Mouse (Mus musculus): ENCODE data around the gene C530008M17Rik. TPM values are rescaled to one million over a fixed set of nuclear protein-coding genes. Genes with fewer than 3 reads are reported as not detected.

The C530008M17Rik gene
- total and polyA plus RNA-seq, 3 experiments = 0.04 to 0.44 TPM; not detected in 1

DNA sequence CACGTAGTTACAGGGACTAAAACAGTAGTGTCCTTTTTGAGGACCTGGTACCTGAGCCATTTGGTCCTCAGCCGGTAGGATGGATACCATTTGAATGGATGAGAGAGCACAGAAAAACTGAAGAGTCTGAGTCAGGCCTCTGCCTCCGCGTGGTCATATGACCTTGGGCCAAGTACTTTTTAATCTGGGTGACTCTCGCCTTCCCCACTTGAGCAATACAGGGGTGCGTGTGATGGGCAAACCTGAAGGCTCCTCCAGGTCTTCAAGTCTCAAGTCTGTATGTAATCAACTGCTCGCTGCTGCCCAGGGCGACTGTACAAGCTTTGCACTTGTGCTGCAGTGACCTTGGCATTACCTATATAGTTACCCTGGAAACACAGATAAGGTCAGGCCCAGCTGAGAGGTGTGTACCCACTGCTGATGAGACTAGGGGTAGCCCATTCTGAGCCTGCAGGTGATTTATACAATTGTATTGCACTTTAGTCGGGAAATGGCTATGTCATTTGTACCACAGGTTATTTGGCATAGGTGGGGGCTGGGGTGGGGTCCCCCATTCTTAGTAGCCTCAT is 187.6 kb downstream of the C530008M17Rik start:
- Histone ChIP-seq H3K4me1 (ENCODE audit: control insufficient read depth in 1 of 2, insufficient read depth in 2 of 2) (peaks cover 5 to 8% of the 10 kb centered on the region in 2 experiments), H3K9me3 (replicated peaks; ENCODE audit: low read length) (no peaks in the 10 kb centered on the region), H3K79me2 (replicated peaks; ENCODE audit: control insufficient read depth, extremely low read depth, insufficient read depth, poor library complexity, severe bottlenecking) (no peaks in the 10 kb centered on the region), H3K4me2 (ENCODE audit: insufficient read depth, low read depth, poor library complexity, severe bottlenecking) (no peak overlapping the region), H3K9ac (ENCODE audit: insufficient read depth, low read depth) (no peak overlapping the region), H3K27me3 (replicated peaks) (no peaks in the 10 kb centered on the region), H3K4me3 (replicated peaks in 1 of 3; ENCODE audit: low read depth in 2 of 3, low read length in 2 of 3, poor library complexity in 1 of 3) (no peak overlapping the region), H3K36me3 (replicated peaks in 1 of 2; ENCODE audit: control insufficient read depth in 1 of 2, insufficient read depth in 1 of 2, low read length in 1 of 2) (no peaks in the 10 kb centered on the region), H3K27ac (ENCODE audit: insufficient read depth, low read depth) (no peak overlapping the region)
- dilution Hi-C loops (cut with MboI; ENCODE audit: extremely low pct_ligation_motif_present, extremely low pct_unique_long_range_greater_than_20kb, low sequenced_read_pairs) (no loop called here), in situ Hi-C loops (cut with MboI; ENCODE audit: low pct_ligation_motif_present, low pct_unique_long_range_greater_than_20kb, low sequenced_read_pairs) (loop anchor here (25.0 kb wide), 1 partner anchor 257 kb away; the partner anchor contains the start of gene Cep135)
- TF ChIP-seq GABPA (IDR thresholded peaks at IDR 0.05; ENCODE audit: insufficient replicate concordance, low read depth, low read length) (no peak), ELF1 (IDR thresholded peaks at IDR 0.05; ENCODE audit: low read depth, low read length) (no peak), ETS1 (conservative IDR thresholded peaks at IDR 0.05; ENCODE audit: low read depth, low read length) (no peak), CTCF (conservative IDR thresholded peaks at IDR 0.05 in 1 of 2, IDR thresholded peaks at IDR 0.05 in 1 of 2; ENCODE audit: low read depth in 2 of 2, low read length in 2 of 2) (no peak), ZNF384 (IDR thresholded peaks at IDR 0.05; ENCODE audit: low read depth, low read length) (no peak), SMC3 (IDR thresholded peaks at IDR 0.05; ENCODE audit: low read depth, low read length) (no peak), POLR2A (IDR thresholded peaks at IDR 0.05; ENCODE audit: low read depth, low read length) (no peak), ZKSCAN1 (IDR thresholded peaks at IDR 0.05; ENCODE audit: borderline replicate concordance, low read depth, low read length) (no peak), IRF4 (IDR thresholded peaks at IDR 0.05; ENCODE audit: low read depth, low read length) (no peak)
- DNase-seq (ENCODE audit: extremely low read depth) = no peak

DNA sequence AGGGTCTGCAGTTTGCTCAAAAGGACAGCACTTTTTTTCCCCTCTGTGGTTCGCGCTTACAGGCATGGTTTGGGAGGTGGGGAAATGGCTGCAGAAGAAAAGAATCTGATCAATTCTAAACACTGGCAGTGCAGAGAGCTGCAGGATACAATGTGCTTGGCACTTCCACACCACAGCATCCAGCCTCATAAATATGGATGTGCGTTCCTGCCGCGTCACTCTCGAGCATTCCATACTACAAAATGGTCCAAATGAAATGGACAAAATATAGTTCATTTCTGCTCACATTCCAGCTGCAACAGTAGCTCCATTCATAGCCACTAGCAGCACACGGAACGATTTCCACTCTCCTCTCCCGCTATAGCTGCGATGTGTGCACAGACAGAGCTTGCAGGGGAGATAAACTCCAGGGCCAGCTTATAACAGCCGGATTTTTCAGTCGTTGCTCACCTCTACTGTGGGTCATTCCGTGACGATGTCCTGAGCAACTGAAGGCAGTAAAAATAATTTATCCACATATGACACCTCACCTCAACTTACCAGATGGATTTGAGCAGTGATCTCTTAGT is 188.4 kb downstream of the C530008M17Rik start:
- DNase-seq (ENCODE audit: extremely low read depth) = no peak
- H3K27me3 ChIP-seq (replicated peaks) = no peaks in the 10 kb centered on the region
- H3K9me3 ChIP-seq (replicated peaks; ENCODE audit: low read length) = no peaks in the 10 kb centered on the region
- H3K4me1 ChIP-seq (ENCODE audit: control insufficient read depth in 1 of 2, insufficient read depth in 2 of 2) = peaks cover 5 to 8% of the 10 kb centered on the region in 2 experiments
- no peak for TF ChIP-seq MAX (IDR thresholded peaks at IDR 0.05; ENCODE audit: low read length)
- TF ChIP-seq HCFC1 (IDR thresholded peaks at IDR 0.05; ENCODE audit: low read depth, low read length) = no peak
- no peak for TF ChIP-seq ELF1 (IDR thresholded peaks at IDR 0.05; ENCODE audit: low read depth, low read length)
- TF ChIP-seq USF2 (conservative IDR thresholded peaks at IDR 0.05; ENCODE audit: low read depth, low read length) = no peak
- TF ChIP-seq RCOR1 (conservative IDR thresholded peaks at IDR 0.05; ENCODE audit: low read depth, low read length) = no peak
- no peak for TF ChIP-seq ZKSCAN1 (IDR thresholded peaks at IDR 0.05; ENCODE audit: borderline replicate concordance, low read depth, low read length)
- TF ChIP-seq MAFK (IDR thresholded peaks at IDR 0.05; ENCODE audit: insufficient replicate concordance, low read length) = no peak
- TF ChIP-seq KAT2A (IDR thresholded peaks at IDR 0.05; ENCODE audit: insufficient replicate concordance, low read length) = no peak
- TF ChIP-seq RAD21 (IDR thresholded peaks at IDR 0.05; ENCODE audit: low read depth, low read length) = no peak
- no peak for TF ChIP-seq NELFE (IDR thresholded peaks at IDR 0.05; ENCODE audit: low read depth, low read length)
- TF ChIP-seq MAZ (IDR thresholded peaks at IDR 0.05; ENCODE audit: low read depth, low read length) = no peak
- no peak for TF ChIP-seq MYC (IDR thresholded peaks at IDR 0.05; ENCODE audit: low read depth, low read length)
- no peak for TF ChIP-seq USF1 (IDR thresholded peaks at IDR 0.05; ENCODE audit: low read depth, low read length)
- no peak for TF ChIP-seq ZMIZ1 (IDR thresholded peaks at IDR 0.05; ENCODE audit: low read depth, low read length)
- no peak for TF ChIP-seq BHLHE40 (IDR thresholded peaks at IDR 0.05; ENCODE audit: low read depth, low read length)
- no peak for TF ChIP-seq CHD1 (IDR thresholded peaks at IDR 0.05; ENCODE audit: low read depth, low read length)
- TF ChIP-seq TCF12 (IDR thresholded peaks at IDR 0.05; ENCODE audit: low read depth, low read length) = no peak
- no peak for TF ChIP-seq UBTF (IDR thresholded peaks at IDR 0.05; ENCODE audit: low read depth, low read length)
- no peaks in the 10 kb centered on the region for H3K36me3 ChIP-seq (replicated peaks in 1 of 2; ENCODE audit: control insufficient read depth in 1 of 2, insufficient read depth in 1 of 2, low read length in 1 of 2)
- H3K4me3 ChIP-seq (replicated peaks in 1 of 3; ENCODE audit: low read depth in 2 of 3, low read length in 2 of 3, poor library complexity in 1 of 3) = no peak overlapping the region
- dilution Hi-C loops (cut with MboI; ENCODE audit: extremely low pct_ligation_motif_present, extremely low pct_unique_long_range_greater_than_20kb, low sequenced_read_pairs) = no loop called here
- no peak overlapping the region for H3K27ac ChIP-seq (ENCODE audit: insufficient read depth, low read depth)
- H3K4me2 ChIP-seq (ENCODE audit: insufficient read depth, low read depth, poor library complexity, severe bottlenecking) = no peak overlapping the region
- no peaks in the 10 kb centered on the region for H3K79me2 ChIP-seq (replicated peaks; ENCODE audit: control insufficient read depth, extremely low read depth, insufficient read depth, poor library complexity, severe bottlenecking)
- in situ Hi-C loops (cut with MboI; ENCODE audit: low pct_ligation_motif_present, low pct_unique_long_range_greater_than_20kb, low sequenced_read_pairs) = loop anchor here (25.0 kb wide), 1 partner anchor 257 kb away; the partner anchor contains the start of gene Cep135
- H3K9ac ChIP-seq (ENCODE audit: insufficient read depth, low read depth) = no peak overlapping the region

Data from CH12.LX (cell line).